Mouse (Mus musculus): ENCODE results near the gene Gm11084. TPM values are rescaled to one million over a fixed set of nuclear protein-coding genes. Genes with fewer than 3 reads are reported as not detected.
A peak's percentile ranks its signal among the peaks of the same experiment; 100 is the strongest.
"Not testable (repeated sequence)": the region's sequence is repeated elsewhere in the genome, so short reads cannot be mapped to it uniquely, and the experiment has no call there.

Gene Gm11084
- polyA plus RNA-seq, 1 experiment: not detected

- peak; percentile 43 for DNase-seq (ENCODE audit: low spot score)
Observed at GRCm38 (mm10) chr2:72995346-72996097, 9.0 kb upstream of the Gm11084 start.

- DNase-seq (ENCODE audit: low spot score): no peak
Observed at GRCm38 (mm10) chr2:72994165-72994564, 7.6 kb upstream of the Gm11084 start.

GRCm38 (mm10) chr2:72992497-72992896 is 6.0 kb upstream of the Gm11084 start:
- DNase-seq (ENCODE audit: low spot score): no peak

GRCm38 (mm10) chr2:72988945-72989344 is 2.4 kb upstream of the Gm11084 start:
- not testable (repeated sequence) for DNase-seq (ENCODE audit: low spot score)

GRCm38 (mm10) chr2:72985516-72985915 is 1.0 kb downstream of the Gm11084 start:
- no peak for DNase-seq (ENCODE audit: low spot score)

- DNase-seq (ENCODE audit: low spot score): no peak
Observed at GRCm38 (mm10) chr2:72984806-72985205, 1.7 kb downstream of the Gm11084 start.

GRCm38 (mm10) chr2:72983211-72983610 is 3.3 kb downstream of the Gm11084 start:
- DNase-seq (ENCODE audit: low spot score): no peak

GRCm38 (mm10) chr2:72982110-72982785 is 4.3 kb downstream of the Gm11084 start:
- no peak for DNase-seq (ENCODE audit: low spot score)

GRCm38 (mm10) chr2:72981441-72982109 is 4.9 kb downstream of the Gm11084 start:
- DNase-seq (ENCODE audit: low spot score): no peak

GRCm38 (mm10) chr2:72981075-72981420 is 5.5 kb downstream of the Gm11084 start:
- no peak for DNase-seq (ENCODE audit: low spot score)

GRCm38 (mm10) chr2:72980337-72981074 is 6.0 kb downstream of the Gm11084 start, which contains the start of gene Sp3:
Gene Sp3, minus strand, starts transcription at chr2:72980446.
- DNase-seq (ENCODE audit: low spot score): peak; percentile 96

GRCm38 (mm10) chr2:72979659-72980071 is 6.9 kb downstream of the Gm11084 start:
- peak; percentile 79 for DNase-seq (ENCODE audit: low spot score)

- DNase-seq (ENCODE audit: low spot score): peak; percentile 92
Observed at GRCm38 (mm10) chr2:72978901-72979658, 7.4 kb downstream of the Gm11084 start.

GRCm38 (mm10) chr2:72978473-72978872 is 8.0 kb downstream of the Gm11084 start:
- no peak for DNase-seq (ENCODE audit: low spot score)

GRCm38 (mm10) chr2:72977272-72977671 is 9.2 kb downstream of the Gm11084 start:
- DNase-seq (ENCODE audit: low spot score): no peak

GRCm38 (mm10) chr2:72976036-72976435 is 10.5 kb downstream of the Gm11084 start:
- DNase-seq (ENCODE audit: low spot score): no peak

GRCm38 (mm10) chr2:72970831-72971230 is 15.7 kb downstream of the Gm11084 start:
- no peak for DNase-seq (ENCODE audit: low spot score)

- no peak for DNase-seq (ENCODE audit: low spot score)
Observed at GRCm38 (mm10) chr2:72970302-72970701, 16.2 kb downstream of the Gm11084 start.

- DNase-seq (ENCODE audit: low spot score): no peak
Observed at GRCm38 (mm10) chr2:72968536-72968935, 18.0 kb downstream of the Gm11084 start.

GRCm38 (mm10) chr2:72965450-72965849 is 21.1 kb downstream of the Gm11084 start:
- no peak for DNase-seq (ENCODE audit: low spot score)

- no peak for DNase-seq (ENCODE audit: low spot score)
Observed at GRCm38 (mm10) chr2:72956415-72956814, 30.1 kb downstream of the Gm11084 start.
